Mouse (Mus musculus) MEL (cell line): ENCODE measurements around the gene Gm10842. TPM values are rescaled to one million over a fixed set of nuclear protein-coding genes. Genes with fewer than 3 reads are reported as not detected.

Experiments
- DNase-seq: peaks from one replicate; pipeline ENCODE4 v3.0.0; 2011; ENCODE audit warnings: low read depth, low spot score
- H3K27ac ChIP-seq: 2 replicates; pipeline ENCODE4 v1.5.1; 2012; ENCODE audit warnings: low read depth, mild to moderate bottlenecking, control low read depth, low read length, moderate library complexity; ENCODE audit not compliant: control insufficient read depth
- H3K27me3 ChIP-seq, 2 experiments: fragments of 150-350 bp in 1 of 2; sonication (generic) in 1 of 2; 2 replicates each; pipeline ENCODE4 v1.6.1; 2012; ENCODE audit warnings: low read length in 2 of 2, mild to moderate bottlenecking in 2 of 2, improper control_type of control experiment in 1 of 2, moderate library complexity in 1 of 2; ENCODE audit not compliant: insufficient read depth in 2 of 2, control insufficient read depth in 1 of 2
- H3K36me3 ChIP-seq, 2 experiments: 2 replicates each; pipeline ENCODE4 v1.6.1; 2012 to 2014; ENCODE audit warnings: low read length in 2 of 2, improper control_type of control experiment in 1 of 2, inconsistent platforms in 1 of 2, mild to moderate bottlenecking in 1 of 2; ENCODE audit not compliant: insufficient read depth in 2 of 2, control insufficient read depth in 1 of 2
- H3K4me1 ChIP-seq, 2 experiments: fragments of 150-350 bp in 1 of 2; sonication (generic) in 1 of 2; 2 replicates each; pipeline ENCODE4 v1.6.1; 2012; ENCODE audit warnings: low read length in 2 of 2, improper control_type of control experiment in 1 of 2, mild to moderate bottlenecking in 1 of 2; ENCODE audit not compliant: insufficient read depth in 2 of 2, control insufficient read depth in 1 of 2
- H3K4me3 ChIP-seq, 2 experiments: fragments of 150-350 bp in 1 of 2; sonication (generic) in 1 of 2; 2 replicates each; pipeline ENCODE4 v1.5.1; 2012; ENCODE audit warnings: low read depth in 2 of 2, low read length in 2 of 2, mild to moderate bottlenecking in 2 of 2, moderate library complexity in 2 of 2, control low read depth in 1 of 2, improper control_type of control experiment in 1 of 2; ENCODE audit not compliant: control insufficient read depth in 1 of 2, insufficient read depth in 1 of 2
- H3K79me2 ChIP-seq: 2 replicates; pipeline ENCODE4 v1.6.1; 2012; ENCODE audit warnings: mild to moderate bottlenecking, low read length, moderate library complexity; ENCODE audit not compliant: control insufficient read depth, poor library complexity, insufficient read depth
- H3K9ac ChIP-seq: 2 replicates; pipeline ENCODE4 v1.6.1; 2012; ENCODE audit warnings: low read depth, mild to moderate bottlenecking, control low read depth, low read length, moderate library complexity; ENCODE audit not compliant: control insufficient read depth, poor library complexity, severe bottlenecking
- H3K9me3 ChIP-seq: fragments of 150-350 bp; sonication (generic); replicated peaks from 2 replicates; pipeline ENCODE4 v1.6.1; 2012; ENCODE audit warnings: mild to moderate bottlenecking, low read length, improper control_type of control experiment, moderate library complexity; ENCODE audit not compliant: insufficient read depth
- CHD2 ChIP-seq: IDR thresholded peaks from 2 replicates; pipeline ENCODE4 v1.6.1; 2011; ENCODE audit warnings: low read length, improper control_type of control experiment
- ELF1 ChIP-seq: IDR thresholded peaks from 2 replicates; pipeline ENCODE4 v1.6.1; 2014; ENCODE audit warnings: low read depth, mild to moderate bottlenecking, inconsistent platforms, low read length, improper control_type of control experiment, moderate library complexity
- EP300 ChIP-seq, 2 experiments: IDR thresholded peaks; 2 replicates each; pipeline ENCODE4 v1.6.1; 2011; ENCODE audit warnings: improper control_type of control experiment in 2 of 2, low read length in 2 of 2, low read depth in 1 of 2, mild to moderate bottlenecking in 1 of 2
- ETS1 ChIP-seq: IDR thresholded peaks from 2 replicates; pipeline ENCODE4 v1.6.1; 2012; ENCODE audit warnings: low read depth, mild to moderate bottlenecking, inconsistent platforms, low read length, improper control_type of control experiment, moderate library complexity
- GATA1 ChIP-seq: IDR thresholded peaks from 2 replicates; pipeline ENCODE4 v1.6.1; 2011; ENCODE audit warnings: low read depth, low read length, improper control_type of control experiment
- HCFC1 ChIP-seq: IDR thresholded peaks from 2 replicates; pipeline ENCODE4 v1.6.1; 2012; ENCODE audit warnings: low read depth, mild to moderate bottlenecking, inconsistent platforms, low read length, improper control_type of control experiment, moderate library complexity
- MAZ ChIP-seq: IDR thresholded peaks from 2 replicates; pipeline ENCODE4 v1.6.1; 2012; ENCODE audit warnings: low read depth, mild to moderate bottlenecking, inconsistent platforms, low read length, improper control_type of control experiment
- MYB ChIP-seq: IDR thresholded peaks from 2 replicates; pipeline ENCODE4 v1.6.1; 2011; ENCODE audit warnings: mild to moderate bottlenecking, low read depth, low read length, improper control_type of control experiment
- MYC ChIP-seq: IDR thresholded peaks from 2 replicates; pipeline ENCODE4 v1.6.1; 2011; ENCODE audit warnings: low read depth, mild to moderate bottlenecking, low read length, improper control_type of control experiment, moderate library complexity
- POLR2AphosphoS5 ChIP-seq: IDR thresholded peaks from 2 replicates; pipeline ENCODE4 v1.6.1; 2012; ENCODE audit warnings: low read depth, borderline replicate concordance, mild to moderate bottlenecking, inconsistent platforms, low read length, moderate library complexity, mixed read lengths
- RCOR1 ChIP-seq: IDR thresholded peaks from 2 replicates; pipeline ENCODE4 v1.6.1; 2012; ENCODE audit warnings: low read depth, mild to moderate bottlenecking, inconsistent platforms, low read length, improper control_type of control experiment
- SIN3A ChIP-seq: IDR thresholded peaks from 2 replicates; pipeline ENCODE4 v1.6.1; 2012; ENCODE audit warnings: low read length, improper control_type of control experiment, inconsistent platforms
- SMC3 ChIP-seq: IDR thresholded peaks from 2 replicates; pipeline ENCODE4 v1.6.1; 2011; ENCODE audit warnings: low read depth, low read length, improper control_type of control experiment
- TBP ChIP-seq: IDR thresholded peaks from 2 replicates; pipeline ENCODE4 v1.8.0; 2011; ENCODE audit warnings: low read depth, low read length, improper control_type of control experiment
- TCF12 ChIP-seq: IDR thresholded peaks from 2 replicates; pipeline ENCODE4 v1.6.1; 2014; ENCODE audit warnings: low read depth, mild to moderate bottlenecking, inconsistent platforms, low read length, improper control_type of control experiment, moderate library complexity
- USF2 ChIP-seq, 2 experiments: IDR thresholded peaks; 2 replicates each; pipeline ENCODE4 v1.6.1; 2011 to 2012; ENCODE audit warnings: improper control_type of control experiment in 2 of 2, low read length in 2 of 2, borderline replicate concordance in 1 of 2, inconsistent platforms in 1 of 2, low read depth in 1 of 2, mild to moderate bottlenecking in 1 of 2; ENCODE audit not compliant: insufficient read depth in 1 of 2
- ZC3H11A ChIP-seq: IDR thresholded peaks from 2 replicates; pipeline ENCODE4 v1.6.1; 2012; ENCODE audit warnings: low read depth, mild to moderate bottlenecking, inconsistent platforms, low read length, improper control_type of control experiment
- ZKSCAN1 ChIP-seq: IDR thresholded peaks from 2 replicates; pipeline ENCODE4 v1.6.1; 2012; ENCODE audit warnings: low read depth, mild to moderate bottlenecking, inconsistent platforms, low read length, improper control_type of control experiment, moderate library complexity
- polyA plus RNA-seq, 2 experiments: library from polyadenylated mRNA; stranded (reverse) in 1 of 2; unstranded in 1 of 2; fragments of >175 nt in 1 of 2; fragments of >200 nt in 1 of 2; gene quantifications; 2 replicates each; pipeline versions ENCODE4 v1.2.1 to v1.2.4; 2012; ENCODE audit warnings: low replicate concordance in 2 of 2, low read depth in 1 of 2; ENCODE audit not compliant: insufficient read length in 2 of 2, insufficient read depth in 1 of 2, missing spikeins in 1 of 2
- total RNA-seq: library from RNA; depleted of rRNA; stranded (reverse); fragments of 300-350 nt; gene quantifications from 2 replicates; pipeline ENCODE4 v1.2.3, GENCODE M21; 2012

Gm10842 gene
- total and polyA plus RNA-seq, 3 experiments, result not detected

DNA sequence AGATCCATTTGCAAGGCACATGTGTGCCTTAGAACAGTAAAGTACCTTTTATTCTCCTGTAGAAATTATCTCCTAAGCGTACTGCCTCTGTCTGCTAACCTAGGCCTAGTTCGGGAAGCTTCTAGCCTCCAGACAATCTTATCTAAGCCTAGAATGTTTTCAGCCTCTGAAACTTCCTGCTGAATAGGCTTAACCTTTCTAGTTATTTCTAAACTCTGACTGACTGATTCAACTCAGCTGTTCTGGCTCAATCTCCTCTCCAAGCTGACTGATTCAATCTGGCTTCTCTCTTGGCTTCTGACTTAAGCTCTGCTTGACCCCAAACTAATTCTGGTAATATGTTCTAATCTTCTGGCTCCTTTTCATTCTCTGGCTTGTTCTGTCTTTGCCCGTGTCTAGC lies 2.7 kb downstream of the Gm10842 start:
- H3K9me3 ChIP-seq, result no peaks in the 10 kb centered on the region
- peaks cover 11 to 43% of the 10 kb centered on the region in 2 experiments for H3K4me1 ChIP-seq
- H3K4me3 ChIP-seq, result no peak overlapping the region
- no peaks in the 10 kb centered on the region for H3K27me3 ChIP-seq
- H3K9ac ChIP-seq, result no peak overlapping the region
- TF ChIP-seq EP300 (IDR thresholded peaks at IDR 0.05; ENCODE audit: low read depth in 1 of 2, low read length in 2 of 2) (peak; percentile 33 to 41; a peak in 2 of 4 replicates), RCOR1 (peak; percentile 95), ZKSCAN1 (no peak), HCFC1 (peak; percentile 53; the same call in 1 of the 2 replicates), ETS1 (peak; percentile 89), TBP (0 out of 2 replicates have a peak, but pooled peaks have one; percentile 18), MYB (no peak), GATA1 (peak; percentile 75), MAZ (0 out of 2 replicates have a peak, but pooled peaks have one; percentile 57), MYC (0 out of 2 replicates have a peak, but pooled peaks have one; percentile 31), USF2 (IDR thresholded peaks at IDR 0.05; ENCODE audit: borderline replicate concordance in 1 of 2, insufficient read depth in 1 of 2, low read depth in 1 of 2, low read length in 2 of 2) (no peak), TCF12 (peak; percentile 51; the same call in 1 of the 2 replicates), SIN3A (peak; percentile 37; the same call in 1 of the 2 replicates), SMC3 (no peak)
- H3K79me2 ChIP-seq, result no peaks in the 10 kb centered on the region; the same call in 1 of the 2 replicates
- peak; percentile 72 for DNase-seq
- H3K27ac ChIP-seq, result peak overlapping the region; percentile 30
- peaks cover 0 to 31% of the 10 kb centered on the region in 2 experiments; a peak in 2 of 4 replicates for H3K36me3 ChIP-seq

DNA sequence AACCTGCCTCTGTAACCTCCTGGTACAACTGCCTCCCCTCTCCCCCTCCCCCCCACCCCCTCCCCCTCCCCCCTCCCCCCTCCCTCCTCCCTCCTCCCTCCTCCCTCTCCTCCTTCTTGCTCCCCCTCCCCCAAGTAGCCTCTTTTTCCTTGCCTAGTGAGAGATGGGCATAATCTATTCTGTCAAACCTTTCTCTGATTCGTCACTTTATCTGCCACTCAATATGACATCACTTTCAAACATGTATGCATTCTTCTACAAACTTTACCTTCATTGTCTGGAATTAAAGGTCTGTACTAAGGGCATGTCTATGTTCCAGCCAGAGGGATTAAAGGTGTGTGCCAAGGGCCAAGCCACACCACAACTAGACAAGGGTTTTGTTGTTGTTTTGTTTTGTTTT lies 3.1 kb downstream of the Gm10842 start:
- Histone ChIP-seq H3K4me3 (no peak overlapping the region), H3K36me3 (peaks cover 0 to 31% of the 10 kb centered on the region in 2 experiments; a peak in 2 of 4 replicates), H3K9ac (no peak overlapping the region), H3K9me3 (no peaks in the 10 kb centered on the region), H3K4me1 (peaks cover 11 to 43% of the 10 kb centered on the region in 2 experiments), H3K27ac (no peak overlapping the region), H3K27me3 (no peaks in the 10 kb centered on the region), H3K79me2 (no peaks in the 10 kb centered on the region; the same call in 1 of the 2 replicates)
- TF ChIP-seq TBP (no peak), CHD2 (no peak), HCFC1 (no peak), POLR2AphosphoS5 (no peak), ZC3H11A (no peak), ELF1 (no peak)
- DNase-seq, result peak; percentile 76
